Mouse (Mus musculus): ENCODE data around the gene Sipa1l2.

The Sipa1l2 gene

GRCm38 (mm10) chr8:125569533-125570365 is at the start of gene Sipa1l2:
Gene Sipa1l2 (minus strand): TSS chr8:125569808.
- CTCF ChIA-PET, result interaction anchor here (0.6 to 2.4 kb wide), 19 partner anchors 11 to 453 kb away, joined by 3 to 30 read pairs (median 3); no protein-coding TSS in a partner anchor
- POLR2A ChIA-PET, result interaction anchor here in 3 of 4 experiments (0.6 to 4.6 kb wide), 56 partner anchors 8 to 707 kb away, joined by 3 to 32 read pairs (median 4); partner anchors contain the start of genes Map10 (in 2 of the 3), 2810004N23Rik (in 1 of the 3), Gnpat (in 1 of the 3) and Pcnx2 (in 1 of the 3)

GRCm38 (mm10) chr8:125618543-125619335 is 49.1 kb upstream of the Sipa1l2 start:
- ChIA-PET POLR2A (interaction anchor here (0.6 to 4.8 kb wide), 23 partner anchors 9 to 971 kb away, joined by 3 to 16 read pairs (median 4); partner anchors contain the start of gene Sipa1l2 (in 1 of the 4)), CTCF (interaction anchor here (0.6 to 1.7 kb wide), 5 partner anchors 44 to 435 kb away, joined by 3 to 5 read pairs (median 3); partner anchors contain the start of gene Map10 (in 1 of the 4))

DNA sequence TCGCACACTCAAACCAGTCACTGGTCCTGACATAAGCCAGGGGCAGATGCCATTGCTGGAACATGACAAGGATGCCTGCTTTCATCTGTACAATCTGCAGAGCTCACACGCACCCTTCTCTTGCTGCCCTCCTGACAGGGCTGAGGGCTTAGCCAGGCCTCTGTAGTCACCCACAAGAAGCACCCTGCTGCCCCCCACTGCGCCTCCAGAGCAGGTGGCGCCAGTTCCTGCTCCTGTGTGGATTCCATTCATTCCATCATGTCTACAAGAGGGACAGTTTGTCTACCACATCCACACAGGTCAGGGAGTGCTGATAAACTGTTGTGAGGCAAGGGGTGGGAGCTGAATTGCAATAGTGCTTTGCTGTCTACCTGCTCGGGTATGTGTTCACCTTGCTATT is 47.3 kb upstream of the Sipa1l2 start:
- ChIA-PET CTCF (no interaction called here), POLR2A (interaction anchor here in 3 of 4 experiments (1.0 to 4.8 kb wide), 5 partner anchors 12 to 82 kb away, joined by 3 to 16 read pairs (median 6); partner anchors contain the start of gene Map10 (in 1 of the 3))

GRCm38 (mm10) chr8:125616039-125616438 is 46.4 kb upstream of the Sipa1l2 start:
- ChIA-PET POLR2A (interaction anchor here in 2 of 4 experiments (2.7 to 4.8 kb wide), 2 partner anchors 11 to 12 kb away, joined by 9 to 16 read pairs; no protein-coding TSS in a partner anchor), CTCF (interaction anchor here in 1 of 4 experiments (0.5 kb wide), 1 partner anchor 262 kb away, joined by 4 read pairs; no protein-coding TSS in a partner anchor)

DNA sequence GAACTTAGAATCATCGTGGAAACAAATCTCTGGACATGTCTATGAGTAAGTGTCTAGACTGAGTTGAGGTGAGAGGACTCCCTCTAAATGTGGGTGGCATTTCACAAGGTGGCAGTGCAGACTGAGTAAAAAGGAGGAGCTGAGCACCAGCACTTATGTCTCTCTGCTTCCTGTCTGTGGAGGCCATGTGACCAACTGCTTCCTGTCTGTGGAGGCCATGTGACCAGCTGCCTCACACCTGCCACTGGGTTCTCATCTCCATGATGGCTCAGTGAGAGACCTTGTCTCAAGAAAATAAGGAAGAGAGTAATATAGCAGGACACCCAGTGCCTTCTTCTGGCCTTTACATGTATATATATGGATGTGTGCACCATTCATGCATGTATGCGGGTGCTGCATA is 43.9 kb upstream of the Sipa1l2 start:
- ChIA-PET CTCF (interaction anchor here in 1 of 4 experiments (1.1 kb wide), 1 partner anchor 106 kb away, joined by 3 read pairs; no protein-coding TSS in a partner anchor), POLR2A (interaction anchor here in 1 of 4 experiments (4.8 kb wide), 1 partner anchor 10 kb away, joined by 16 read pairs; no protein-coding TSS in a partner anchor)

DNA sequence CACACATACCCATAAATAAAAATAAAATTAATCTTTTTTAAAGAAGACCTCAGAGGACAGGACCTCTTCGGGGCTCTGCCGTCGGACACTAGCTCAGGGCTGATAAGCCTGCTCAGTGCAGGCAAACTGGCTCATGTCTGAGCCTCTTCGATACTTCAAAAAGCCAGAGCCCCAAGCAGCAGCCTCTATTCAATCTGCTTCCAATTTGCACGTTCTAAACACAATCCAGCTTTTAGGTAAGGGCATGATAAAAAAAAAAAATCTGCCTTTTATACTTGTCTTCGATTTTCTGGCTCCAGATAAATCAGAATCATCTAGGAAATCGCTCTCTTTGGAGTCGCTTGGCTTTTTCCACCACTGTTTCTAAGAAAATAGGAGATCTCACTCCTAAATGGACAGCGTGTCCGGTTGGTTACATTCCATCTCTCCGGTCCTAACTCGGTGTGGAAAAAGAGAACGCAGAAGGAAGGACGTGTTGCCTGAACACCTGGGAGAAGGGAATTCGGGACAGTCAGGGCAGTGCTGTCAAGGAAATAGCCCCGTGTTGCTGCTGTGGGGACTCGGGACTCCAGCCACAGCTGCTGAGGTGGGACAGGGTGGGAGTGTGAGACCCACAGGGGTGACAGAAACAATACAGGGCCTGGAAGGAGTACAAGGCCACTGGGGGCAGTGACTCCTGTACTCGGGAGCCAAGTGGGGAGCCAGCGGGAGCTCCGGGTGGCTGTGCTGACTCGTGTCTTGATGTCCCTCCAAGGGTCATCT is 42.4 kb upstream of the Sipa1l2 start:
- POLR2A ChIA-PET, result interaction anchor here in 1 of 4 experiments (0.5 kb wide), 1 partner anchor 731 kb away, joined by 3 read pairs; no protein-coding TSS in a partner anchor
- CTCF ChIA-PET, result interaction anchor here in 1 of 4 experiments (0.8 kb wide), 1 partner anchor 428 kb away, joined by 3 read pairs; no protein-coding TSS in a partner anchor

GRCm38 (mm10) chr8:125611024-125611798 is 41.6 kb upstream of the Sipa1l2 start:
- CTCF ChIA-PET, result interaction anchor here in 1 of 4 experiments (0.8 kb wide), 1 partner anchor 427 kb away, joined by 3 read pairs; no protein-coding TSS in a partner anchor
- POLR2A ChIA-PET, result no interaction called here

DNA sequence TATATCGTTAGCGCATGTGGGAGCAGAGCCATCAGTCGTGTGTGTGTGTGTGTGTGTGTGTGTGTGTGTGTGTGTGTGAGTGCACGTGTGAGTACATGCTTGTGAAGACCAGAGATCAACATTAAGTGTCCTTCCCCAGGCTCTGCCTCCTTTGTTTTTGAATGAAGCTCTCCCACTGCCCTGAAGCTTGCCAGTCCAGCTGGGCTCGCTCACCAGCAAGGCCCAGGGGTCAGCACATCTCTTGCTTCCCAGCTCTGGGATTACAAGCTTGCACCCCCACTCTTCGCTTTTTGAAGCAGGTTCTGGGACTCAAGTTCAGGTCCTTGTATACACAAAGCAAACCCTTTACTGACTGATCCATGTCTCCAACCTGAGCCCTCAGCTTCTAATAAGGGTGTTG is 40.1 kb upstream of the Sipa1l2 start:
- POLR2A ChIA-PET, result interaction anchor here in 2 of 4 experiments (0.6 to 0.7 kb wide), 4 partner anchors 9 to 406 kb away, joined by 3 to 4 read pairs (median 4); no protein-coding TSS in a partner anchor
- CTCF ChIA-PET, result interaction anchor here in 2 of 4 experiments (0.7 kb wide), 2 partner anchors 60 to 110 kb away, joined by 4 to 8 read pairs; partner anchors contain the start of gene Map10 (in 1 of the 2)

GRCm38 (mm10) chr8:125607714-125608223 is 38.2 kb upstream of the Sipa1l2 start:
- ChIA-PET CTCF (interaction anchor here in 1 of 4 experiments (0.5 kb wide), 1 partner anchor 977 kb away, joined by 3 read pairs; no protein-coding TSS in a partner anchor), POLR2A (no interaction called here)

DNA sequence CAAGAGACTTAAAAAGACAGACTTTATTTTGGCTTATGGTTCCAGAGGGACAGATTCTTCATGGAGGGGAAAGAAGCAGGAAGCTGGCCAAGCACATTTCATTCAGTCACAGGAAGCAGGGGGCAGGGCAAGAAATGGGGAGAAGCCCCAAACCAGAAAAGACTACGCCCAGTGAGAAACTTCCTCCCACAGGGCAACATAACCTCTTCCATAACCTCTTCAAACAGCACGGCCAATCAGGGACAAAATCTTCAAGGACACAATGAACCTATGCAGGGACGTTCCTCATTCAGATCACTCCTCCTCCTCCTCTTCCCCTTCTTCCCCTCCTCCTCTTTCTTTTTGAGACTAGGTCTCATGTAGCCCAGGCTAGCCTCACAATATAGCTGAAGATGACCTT is 37.3 kb upstream of the Sipa1l2 start:
- ChIA-PET POLR2A (interaction anchor here in 1 of 4 experiments (0.7 kb wide), 1 partner anchor 38 kb away, joined by 5 read pairs; no protein-coding TSS in a partner anchor), CTCF (interaction anchor here in 1 of 4 experiments (0.7 kb wide), 2 partner anchors 32 to 189 kb away, joined by 3 to 7 read pairs; no protein-coding TSS in a partner anchor)

GRCm38 (mm10) chr8:125604817-125605512 is 35.4 kb upstream of the Sipa1l2 start:
- POLR2A ChIA-PET, result interaction anchor here in 3 of 4 experiments (0.5 to 2.7 kb wide), 18 partner anchors 11 to 467 kb away, joined by 3 to 16 read pairs (median 4); partner anchors contain the start of genes Map10 (in 2 of the 3) and Sipa1l2 (in 2 of the 3)
- CTCF ChIA-PET, result interaction anchor here in 2 of 4 experiments (1.1 to 2.7 kb wide), 4 partner anchors 31 to 214 kb away, joined by 4 to 12 read pairs (median 5); no protein-coding TSS in a partner anchor

- POLR2A ChIA-PET, result interaction anchor here (0.5 to 2.7 kb wide), 21 partner anchors 12 to 344 kb away, joined by 3 to 16 read pairs (median 4); partner anchors contain the start of genes Map10 (in 3 of the 4) and Sipa1l2 (in 2 of the 4)
- CTCF ChIA-PET, result interaction anchor here in 2 of 4 experiments (0.8 to 2.7 kb wide), 4 partner anchors 30 to 293 kb away, joined by 4 to 12 read pairs (median 6); partner anchors contain the start of gene Pcnx2 (in 1 of the 2)
Observed at GRCm38 (mm10) chr8:125604213-125604816, 34.7 kb upstream of the Sipa1l2 start.

DNA sequence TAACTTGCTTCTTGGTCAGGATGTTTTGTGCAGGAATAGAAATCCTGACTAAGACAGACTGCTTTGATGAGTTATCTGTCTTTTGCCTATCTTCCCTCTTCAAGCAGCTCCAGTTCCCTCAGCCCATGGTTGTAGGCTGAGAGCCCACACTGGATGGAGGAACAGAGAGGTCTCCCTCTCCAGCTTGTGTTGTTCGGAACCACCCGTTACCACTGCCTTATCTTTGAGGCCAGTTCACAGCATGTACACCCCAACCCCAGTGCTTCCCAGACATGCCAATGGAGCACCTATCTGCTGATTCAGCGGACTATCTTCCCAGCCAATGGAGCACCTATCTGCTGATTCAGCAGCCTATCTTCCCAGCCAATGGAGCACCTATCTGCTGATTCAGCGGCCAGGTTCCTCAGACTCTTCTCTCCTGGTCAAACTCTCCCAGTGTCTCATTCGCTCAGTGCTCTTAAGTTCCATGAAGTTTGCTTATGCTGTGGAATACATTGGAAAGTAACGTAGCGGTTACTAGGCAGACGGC is 33.8 kb upstream of the Sipa1l2 start:
- CTCF ChIA-PET, result interaction anchor here in 2 of 4 experiments (0.6 to 2.7 kb wide), 3 partner anchors 29 to 1114 kb away, joined by 3 to 12 read pairs (median 5); partner anchors contain the start of gene Pcnx2 (in 1 of the 2)
- POLR2A ChIA-PET, result interaction anchor here in 3 of 4 experiments (0.7 to 2.7 kb wide), 11 partner anchors 13 to 254 kb away, joined by 3 to 16 read pairs (median 3); partner anchors contain the start of gene Map10 (in 2 of the 3)

DNA sequence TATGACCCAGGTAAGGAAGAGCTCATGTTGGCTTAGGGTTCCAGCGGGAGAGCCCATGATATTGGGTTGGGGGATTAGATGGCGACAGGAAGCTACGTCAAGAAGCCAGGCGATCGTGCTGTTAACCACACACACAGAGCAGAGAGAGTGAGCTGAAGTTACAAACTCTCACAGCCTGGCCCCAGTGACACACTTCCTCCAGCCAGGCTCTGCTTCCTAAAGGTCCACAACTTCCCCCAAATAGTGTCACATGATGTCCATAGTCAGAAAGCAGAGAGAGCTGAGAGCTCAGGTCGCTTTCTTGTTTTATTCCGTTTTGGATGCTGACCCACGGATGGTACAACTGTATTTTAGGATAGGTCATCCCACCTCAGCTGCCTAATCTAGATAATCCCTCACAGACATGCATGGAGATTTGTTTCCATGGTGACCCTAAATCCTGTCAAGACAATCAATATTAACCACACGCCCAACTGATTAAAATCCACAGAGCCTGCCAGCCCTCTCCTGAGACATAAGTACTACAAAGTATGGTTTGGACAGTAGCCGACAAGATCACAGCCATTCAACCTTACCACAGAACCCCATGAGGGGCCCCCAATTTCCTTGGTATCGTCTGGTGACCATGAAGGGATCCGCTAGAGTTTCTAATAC is 30.6 kb upstream of the Sipa1l2 start:
- ChIA-PET CTCF (interaction anchor here in 3 of 4 experiments (0.8 to 4.2 kb wide), 3 partner anchors 26 to 119 kb away, joined by 3 to 14 read pairs (median 4); no protein-coding TSS in a partner anchor), POLR2A (interaction anchor here in 3 of 4 experiments (0.6 to 2.2 kb wide), 4 partner anchors 8 to 72 kb away, joined by 3 to 6 read pairs (median 4); no protein-coding TSS in a partner anchor)

Measured in embryonic stem cell, embryonic (primary cell).